Comparison of ENCODE assay signal across 17 mouse cellular contexts in genomic region chr15:103256210-103256986, GRCm38 (mm10). TPM values are rescaled to one million over a fixed set of nuclear protein-coding genes. Genes with fewer than 3 reads are reported as not detected.
"Had no signal": no experiment of that assay in that cellular context is flagged by ENCODE, and none has a peak within 500 bp of the region (broad histone marks: within the 10 kb centered on the region; RNA-seq: fewer than 3 reads in every experiment).

No protein-coding gene starts in this region.

- H3K4me3 ChIP-seq: layer of hippocampus, adult 2 months; limb, embryonic 13.5 days; midbrain, embryonic 15.5 days; neural tube, embryonic 12.5 days had no signal

- DNase-seq: kidney, adult 11 months; kidney, adult 9 months; kidney, postnatal 4 days; left cerebral cortex, postnatal 4 days; lung, adult 18-20 months; lung, postnatal 36 days; right cerebral cortex, postnatal 4 days; spleen, adult 18-20 months; thymus, adult 18-20 months; thymus, postnatal 14 days had no signal

- ATAC-seq: midbrain, embryonic 15.5 days had no signal

- H3K36me3 ChIP-seq: limb, embryonic 13.5 days; midbrain, embryonic 15.5 days; neural tube, embryonic 12.5 days had no signal

- H3K4me2 ChIP-seq: midbrain, embryonic 15.5 days had no signal

- H3K9ac ChIP-seq: midbrain, embryonic 15.5 days; neural tube, embryonic 12.5 days had no signal

- H3K9me3 ChIP-seq: limb, embryonic 13.5 days; midbrain, embryonic 15.5 days; neural tube, embryonic 12.5 days had no signal

- H3K27ac ChIP-seq: layer of hippocampus, adult 2 months; limb, embryonic 13.5 days; midbrain, embryonic 15.5 days; neural tube, embryonic 12.5 days had no signal

RNA-seq across cellular contexts. Expression of gene Nfe2, which starts 1.8 kb away (rescaled TPM):
- total RNA-seq: layer of hippocampus, adult 2 months; layer of hippocampus, postnatal 14 days; left cerebral cortex, postnatal 10 days; left cerebral cortex, postnatal 4 days had no signal

RNA-seq across cellular contexts. Expression of gene Gpr84, which starts 54.0 kb away (rescaled TPM):
- total RNA-seq: neutrophil, adult 5-6 weeks had no signal
